Mouse (Mus musculus): ENCODE results near the gene Nfe2l2. TPM values are rescaled to one million over a fixed set of nuclear protein-coding genes. Genes with fewer than 3 reads are reported as not detected.

Nfe2l2 gene
- polyA plus RNA-seq, 1 experiment from 2014 or later = 11.5 TPM

DNA sequence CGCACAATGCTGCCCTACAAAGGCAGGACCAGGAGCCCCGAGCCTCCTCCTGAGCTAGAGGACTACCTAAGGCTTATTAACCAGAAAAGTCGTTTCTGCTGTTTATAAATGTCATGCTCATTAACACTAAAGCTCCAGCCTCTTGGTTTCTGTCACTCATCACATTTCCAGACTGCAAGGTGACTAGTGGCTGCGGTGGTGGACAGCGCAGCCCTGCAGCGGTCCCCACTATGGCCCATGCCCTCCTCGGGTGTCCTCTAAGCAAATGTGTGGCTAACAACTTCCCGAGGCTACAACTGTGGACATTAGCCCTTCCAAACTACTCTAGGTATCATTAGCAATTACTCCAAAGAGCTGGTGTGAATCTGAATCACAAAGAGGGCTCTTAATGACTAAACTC is 13.1 kb downstream of the Nfe2l2 start:
- WGBS = 82% methylated on average over 8 of the region's 8 CpGs
- H3K4me3 ChIP-seq = no peak overlapping the region
- no peaks in the 10 kb centered on the region for H3K9me3 ChIP-seq
- H3K27ac ChIP-seq = no peak overlapping the region
- ATAC-seq (replicated peaks) = no peak
- no peaks in the 10 kb centered on the region for H3K27me3 ChIP-seq (replicated peaks)
- no peaks in the 10 kb centered on the region for H3K36me3 ChIP-seq (replicated peaks)
- no peaks in the 10 kb centered on the region for H3K4me1 ChIP-seq
- H3K4me2 ChIP-seq = no peak overlapping the region
- no peak overlapping the region for H3K9ac ChIP-seq

GRCm38 (mm10) chr2:75690656-75691055 is 13.8 kb downstream of the Nfe2l2 start:
- ATAC-seq (replicated peaks) = no peak
- H3K36me3 ChIP-seq (replicated peaks) = no peaks in the 10 kb centered on the region

DNA sequence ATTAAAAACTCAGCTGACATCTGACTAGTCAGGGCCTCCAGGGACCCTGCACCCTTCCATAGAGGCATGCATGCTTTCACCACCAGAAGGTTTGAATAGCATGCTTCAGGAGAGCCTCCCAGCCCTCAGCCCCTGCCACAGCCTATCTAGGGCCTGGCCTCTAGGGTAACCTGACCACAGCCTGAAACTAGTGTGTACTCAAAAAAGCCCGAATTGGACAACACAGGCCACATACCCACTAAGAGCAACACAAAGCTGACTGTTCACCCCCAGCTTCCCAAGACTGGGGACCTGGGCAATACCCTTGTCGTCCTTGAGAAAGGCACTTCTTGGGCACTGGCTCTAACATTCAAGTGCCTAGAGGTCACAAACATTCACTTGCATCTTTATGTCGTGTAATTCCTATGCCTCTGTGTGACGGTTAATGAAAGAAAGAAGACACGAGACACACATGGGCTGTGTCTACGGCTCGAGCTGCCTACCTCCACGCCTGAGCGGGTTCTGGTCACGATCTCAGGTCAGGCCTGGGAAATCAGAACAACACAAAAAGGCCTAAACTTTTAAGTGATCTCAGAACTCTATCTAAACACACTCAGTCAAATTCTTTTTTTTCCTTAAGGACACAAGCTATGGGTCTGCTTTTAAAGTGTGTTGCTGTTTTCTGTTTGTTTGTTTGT is 14.8 kb downstream of the Nfe2l2 start:
- Histone ChIP-seq H3K27me3 (replicated peaks) (no peaks in the 10 kb centered on the region), H3K36me3 (replicated peaks) (no peaks in the 10 kb centered on the region), H3K9me3 (no peaks in the 10 kb centered on the region), H3K4me1 (no peaks in the 10 kb centered on the region), H3K27ac (no peak overlapping the region), H3K4me3 (no peak overlapping the region), H3K4me2 (no peak overlapping the region), H3K9ac (no peak overlapping the region)
- no peak for ATAC-seq (replicated peaks)
- 68% methylated on average over 10 of the region's 10 CpGs for WGBS

More at GRCm38 (mm10) chr2:75690656-75691055, 13.8 kb downstream of the Nfe2l2 start:
- H3K4me2 ChIP-seq = no peak overlapping the region
- 96% methylated on average over 4 of the region's 4 CpGs for WGBS
- H3K4me3 ChIP-seq = no peak overlapping the region
- no peak overlapping the region for H3K27ac ChIP-seq
- H3K4me1 ChIP-seq = no peaks in the 10 kb centered on the region
- no peak overlapping the region for H3K9ac ChIP-seq
- no peaks in the 10 kb centered on the region for H3K27me3 ChIP-seq (replicated peaks)
- H3K9me3 ChIP-seq = no peaks in the 10 kb centered on the region

DNA sequence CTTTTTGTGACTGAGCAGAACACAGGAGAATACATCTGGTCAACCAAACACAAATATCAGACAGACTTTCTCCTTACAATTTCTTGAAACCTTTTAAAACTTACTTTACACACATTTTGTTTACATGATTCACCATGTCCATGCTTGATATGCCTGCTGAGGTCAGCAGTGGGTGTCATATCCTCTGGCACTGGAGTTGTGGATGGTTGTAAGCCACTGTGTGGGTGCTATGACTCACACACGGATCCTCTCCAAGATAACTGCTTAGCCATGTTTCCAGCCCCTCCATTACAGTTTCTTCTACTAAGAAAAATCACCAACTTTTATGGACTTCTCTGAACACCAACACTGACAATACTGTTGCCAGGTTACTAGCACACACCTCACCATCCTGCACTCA is 15.5 kb downstream of the Nfe2l2 start:
- ATAC-seq (replicated peaks) = no peak
- H3K9ac ChIP-seq = no peak overlapping the region

GRCm38 (mm10) chr2:75687040-75687749 is 17.2 kb downstream of the Nfe2l2 start:
- ATAC-seq (replicated peaks) = no peak
- Histone ChIP-seq H3K36me3 (replicated peaks) (no peaks in the 10 kb centered on the region), H3K27ac (no peak overlapping the region), H3K4me1 (no peaks in the 10 kb centered on the region), H3K27me3 (replicated peaks) (no peaks in the 10 kb centered on the region), H3K4me2 (no peak overlapping the region), H3K9me3 (no peaks in the 10 kb centered on the region), H3K9ac (no peak overlapping the region), H3K4me3 (no peak overlapping the region)
- WGBS = 92% methylated on average over 10 of the region's 10 CpGs

More for the DNA sequence above, 15.5 kb downstream of the Nfe2l2 start:
- WGBS = 89% methylated on average over 1 of the region's 1 CpGs
- Histone ChIP-seq H3K27me3 (replicated peaks) (no peaks in the 10 kb centered on the region), H3K4me3 (no peak overlapping the region), H3K36me3 (replicated peaks) (no peaks in the 10 kb centered on the region), H3K9me3 (no peaks in the 10 kb centered on the region), H3K4me2 (no peak overlapping the region), H3K4me1 (no peaks in the 10 kb centered on the region), H3K27ac (no peak overlapping the region)

DNA sequence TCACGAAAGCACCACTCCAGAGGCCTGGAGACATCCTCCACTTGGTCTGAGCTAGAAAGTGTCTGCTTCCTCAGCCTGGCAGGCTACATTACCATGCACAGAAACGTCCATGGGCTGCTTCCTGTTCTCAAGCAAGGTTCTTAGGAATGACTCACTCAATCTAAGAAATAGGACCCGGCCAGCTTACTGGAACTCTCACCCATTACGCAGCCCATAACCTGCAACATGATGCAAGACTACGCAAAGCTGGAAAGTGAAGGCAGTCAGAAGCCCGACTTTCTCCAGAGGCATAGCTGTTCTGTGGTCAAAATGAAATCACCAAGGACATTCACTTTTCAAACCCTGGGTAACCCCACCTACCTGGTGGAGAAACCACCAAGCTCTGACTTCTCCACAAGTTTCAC is 19.0 kb downstream of the Nfe2l2 start:
- H3K36me3 ChIP-seq (replicated peaks) = no peaks in the 10 kb centered on the region
- no peak overlapping the region for H3K27ac ChIP-seq
- no peak overlapping the region for H3K9ac ChIP-seq
- 84% methylated on average over 6 of the region's 6 CpGs for WGBS
- no peaks in the 10 kb centered on the region for H3K27me3 ChIP-seq (replicated peaks)
- H3K4me2 ChIP-seq = no peak overlapping the region
- H3K4me3 ChIP-seq = no peak overlapping the region
- H3K9me3 ChIP-seq = no peaks in the 10 kb centered on the region
- ATAC-seq (replicated peaks) = no peak
- no peaks in the 10 kb centered on the region for H3K4me1 ChIP-seq

DNA sequence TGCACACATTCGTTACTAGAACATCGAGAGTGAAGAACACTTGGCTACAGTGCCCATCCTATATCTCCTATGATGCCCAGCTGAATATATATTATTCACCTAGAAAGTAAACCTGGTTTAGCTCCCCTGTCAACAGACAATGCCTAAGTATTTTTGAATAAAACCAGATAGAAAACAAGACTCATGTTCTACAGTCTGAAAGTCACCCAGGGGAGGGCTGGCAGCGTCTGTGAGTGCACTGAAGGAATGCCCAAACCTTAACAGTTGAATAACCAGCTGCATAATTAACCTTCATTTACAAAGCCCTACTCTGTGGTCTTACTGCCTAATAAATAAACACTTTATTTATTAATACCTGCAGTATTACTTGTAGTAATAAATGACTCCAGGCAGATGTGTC is 19.9 kb downstream of the Nfe2l2 start:
- ATAC-seq (replicated peaks) = no peak
- 73% methylated on average over 3 of the region's 3 CpGs for WGBS
- no peak overlapping the region for H3K4me2 ChIP-seq

GRCm38 (mm10) chr2:75682978-75683709 is 21.3 kb downstream of the Nfe2l2 start:
- H3K27me3 ChIP-seq (replicated peaks) = no peaks in the 10 kb centered on the region
- H3K9me3 ChIP-seq = no peaks in the 10 kb centered on the region
- ATAC-seq (replicated peaks) = no peak
- H3K4me3 ChIP-seq = no peak overlapping the region
- H3K36me3 ChIP-seq (replicated peaks) = no peaks in the 10 kb centered on the region
- no peak overlapping the region for H3K9ac ChIP-seq
- WGBS = 76% methylated on average over 15 of the region's 15 CpGs
- no peak overlapping the region for H3K27ac ChIP-seq
- no peak overlapping the region for H3K4me2 ChIP-seq
- no peaks in the 10 kb centered on the region for H3K4me1 ChIP-seq

More for the DNA sequence above, 19.9 kb downstream of the Nfe2l2 start:
- H3K27me3 ChIP-seq (replicated peaks) = no peaks in the 10 kb centered on the region
- H3K4me3 ChIP-seq = no peak overlapping the region
- H3K9me3 ChIP-seq = no peaks in the 10 kb centered on the region
- H3K27ac ChIP-seq = no peak overlapping the region
- no peaks in the 10 kb centered on the region for H3K36me3 ChIP-seq (replicated peaks)
- no peak overlapping the region for H3K9ac ChIP-seq
- H3K4me1 ChIP-seq = no peaks in the 10 kb centered on the region

- no peaks in the 10 kb centered on the region for H3K36me3 ChIP-seq (replicated peaks)
- no peak for ATAC-seq (replicated peaks)
- H3K4me1 ChIP-seq = no peaks in the 10 kb centered on the region
- 75% methylated on average over 7 of the region's 7 CpGs for WGBS
- no peak overlapping the region for H3K4me2 ChIP-seq
- H3K9ac ChIP-seq = no peak overlapping the region
- H3K4me3 ChIP-seq = no peak overlapping the region
- no peak overlapping the region for H3K27ac ChIP-seq
- no peaks in the 10 kb centered on the region for H3K9me3 ChIP-seq
- no peaks in the 10 kb centered on the region for H3K27me3 ChIP-seq (replicated peaks)
These were observed 23.0 kb downstream of the Nfe2l2 start for GRCm38 (mm10) chr2:75681439-75681838.

DNA sequence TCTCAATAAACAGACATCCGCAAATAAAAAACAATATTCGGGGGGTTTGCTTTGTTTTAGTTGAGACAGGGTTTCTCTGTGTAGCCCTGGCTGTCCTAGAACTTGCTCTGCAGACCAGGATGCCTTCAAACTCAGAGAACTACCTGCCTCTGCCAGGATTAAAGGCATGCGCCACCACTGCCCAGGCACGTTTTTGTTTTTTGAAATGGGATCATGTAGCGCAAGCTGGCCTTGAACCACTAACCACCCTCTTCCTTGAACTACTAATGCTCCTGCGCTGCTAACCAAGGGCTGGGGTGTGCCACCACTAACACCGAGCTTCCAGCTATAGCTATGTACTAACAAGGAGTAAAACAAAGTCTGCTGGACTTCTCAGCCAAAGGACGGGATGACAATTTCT is 24.5 kb downstream of the Nfe2l2 start:
- Histone ChIP-seq H3K36me3 (replicated peaks) (no peaks in the 10 kb centered on the region), H3K4me2 (no peak overlapping the region), H3K9me3 (no peaks in the 10 kb centered on the region), H3K27ac (no peak overlapping the region), H3K9ac (no peak overlapping the region), H3K4me1 (no peaks in the 10 kb centered on the region), H3K27me3 (replicated peaks) (no peaks in the 10 kb centered on the region), H3K4me3 (no peak overlapping the region)
- 95% methylated on average over 8 of the region's 8 CpGs for WGBS
- no peak for ATAC-seq (replicated peaks)

DNA sequence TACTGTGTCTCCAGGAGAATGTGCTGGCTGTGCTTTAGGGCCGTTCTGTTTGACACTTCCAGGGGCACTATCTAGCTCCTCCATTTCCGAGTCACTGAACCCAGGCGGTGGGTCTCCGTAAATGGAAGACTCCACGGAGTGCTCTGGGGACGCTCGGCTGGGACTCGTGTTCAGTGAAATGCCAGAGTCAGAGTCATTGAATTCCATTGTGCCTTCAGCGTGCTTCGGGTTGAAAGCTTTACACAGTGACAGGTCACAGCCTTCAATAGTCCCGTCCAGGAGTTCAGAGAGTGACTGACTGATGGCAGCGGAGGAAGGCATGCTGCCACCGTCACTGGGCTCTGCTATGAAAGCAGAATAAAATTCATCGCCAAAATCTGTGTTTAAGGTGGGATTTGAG is 27.9 kb downstream of the Nfe2l2 start:
- ATAC-seq (replicated peaks) = no peak
- WGBS = 64% methylated on average over 14 of the region's 14 CpGs
- Histone ChIP-seq H3K9me3 (no peaks in the 10 kb centered on the region), H3K4me1 (no peaks in the 10 kb centered on the region), H3K4me3 (no peak overlapping the region), H3K27me3 (replicated peaks) (no peaks in the 10 kb centered on the region), H3K9ac (no peak overlapping the region), H3K27ac (no peak overlapping the region), H3K4me2 (no peak overlapping the region), H3K36me3 (replicated peaks) (0 out of 2 replicates have a peak, but pooled peaks cover 3% of the 10 kb centered on the region)

DNA sequence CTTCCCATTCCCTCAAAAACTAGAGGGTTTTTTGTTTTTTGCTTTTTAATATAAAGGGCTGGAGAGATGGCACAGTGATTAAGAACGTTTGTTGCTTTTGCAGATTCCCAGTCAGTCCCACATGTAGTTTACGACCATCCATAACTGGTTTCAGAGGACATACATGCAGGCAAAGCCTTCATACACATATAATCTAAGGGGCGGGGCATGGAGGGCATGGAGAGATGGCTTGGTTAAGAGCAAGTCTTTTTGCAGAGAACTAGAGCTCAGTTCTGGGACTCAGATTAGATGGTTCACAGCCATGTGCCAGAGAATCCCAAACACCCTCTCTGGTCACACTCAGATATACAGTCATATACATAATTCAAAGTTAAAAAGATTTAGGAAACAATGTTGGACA is 31.9 kb downstream of the Nfe2l2 start:
- WGBS = 84% methylated on average over 3 of the region's 3 CpGs
- no peaks in the 10 kb centered on the region for H3K27me3 ChIP-seq (replicated peaks)
- no peaks in the 10 kb centered on the region for H3K9me3 ChIP-seq
- no peaks in the 10 kb centered on the region for H3K4me1 ChIP-seq
- no peak overlapping the region for H3K27ac ChIP-seq
- 0 out of 2 replicates have a peak, but pooled peaks cover 3% of the 10 kb centered on the region for H3K36me3 ChIP-seq (replicated peaks)
- H3K4me3 ChIP-seq = no peak overlapping the region
- H3K9ac ChIP-seq = no peak overlapping the region
- no peak for ATAC-seq (replicated peaks)
- no peak overlapping the region for H3K4me2 ChIP-seq
